In genomic region chr7:30089405-30089804, GRCm38 (mm10) we compare ENCODE assay signal across 8 mouse cellular contexts. TPM values are rescaled to one million over a fixed set of nuclear protein-coding genes. Genes with fewer than 3 reads are reported as not detected.
DNase-seq lines count a peak whose midpoint lies in the region; ATAC-seq and TF ChIP-seq lines count a peak whose summit lies in the region.

No protein-coding gene starts in this region.

- peaks cover 32% of the 10 kb centered on the region for H3K4me1 ChIP-seq in kidney, embryonic 15.5 days
- peaks cover 4% of the 10 kb centered on the region; the same call in 1 of the 2 replicates for H3K4me1 ChIP-seq in kidney, adult 2 months (ENCODE audit: control insufficient read depth, insufficient read depth, low read length)
- H3K4me1 ChIP-seq in embryonic facial prominence, embryonic 13.5 days: peaks cover 25% of the 10 kb centered on the region
- peaks cover 9% of the 10 kb centered on the region; the same call in 1 of the 2 replicates for H3K4me1 ChIP-seq in hindbrain, postnatal 0 days (ENCODE audit: insufficient read depth, low read length)
- peaks cover 9% of the 10 kb centered on the region; the same call in 1 of the 2 replicates for H3K4me1 ChIP-seq in midbrain, postnatal 0 days (ENCODE audit: insufficient read depth, low read length)

- no peak for ATAC-seq in kidney, embryonic 15.5 days (replicated peaks; ENCODE audit: low FRiP score)
- ATAC-seq in embryonic facial prominence, embryonic 13.5 days (ENCODE audit: insufficient number of reproducible peaks, insufficient read depth, low FRiP score, low TSS enrichment, low read depth): no peak
- ATAC-seq in hindbrain, postnatal 0 days: no peak
- no peak for ATAC-seq in midbrain, postnatal 0 days (ENCODE audit: low FRiP score)

- no peak for DNase-seq in kidney, adult 2 months
- DNase-seq in hindbrain, postnatal 0 days (ENCODE audit: low spot score): no peak
- DNase-seq in midbrain, postnatal 0 days (ENCODE audit: low spot score): no peak
- DNase-seq in yolk sac, embryonic 10.5 days (ENCODE audit: low spot score): no peak
- DNase-seq in adrenal gland, adult 2 months: no peak
- no peak for DNase-seq in spleen, adult 12 weeks (ENCODE audit: low spot score)

- TF ChIP-seq POLR2A in kidney, adult 2 months (IDR thresholded peaks at IDR 0.05; ENCODE audit: low read depth, low read length): no peak

- WGBS in kidney, embryonic 15.5 days: 13% methylated on average over 6 of the region's 6 CpGs
- WGBS in kidney, adult 2 months: 27% methylated on average over 6 of the region's 6 CpGs
- 11% methylated on average over 6 of the region's 6 CpGs for WGBS in embryonic facial prominence, embryonic 13.5 days
- WGBS in hindbrain, postnatal 0 days: 14% methylated on average over 6 of the region's 6 CpGs
- 15% methylated on average over 6 of the region's 6 CpGs for WGBS in midbrain, postnatal 0 days

- 0 out of 2 replicates have a peak, but pooled peaks cover 3% of the 10 kb centered on the region for H3K9me3 ChIP-seq in kidney, embryonic 15.5 days (replicated peaks)
- no peaks in the 10 kb centered on the region for H3K9me3 ChIP-seq in embryonic facial prominence, embryonic 13.5 days
- H3K9me3 ChIP-seq in hindbrain, postnatal 0 days (ENCODE audit: low read length): no peaks in the 10 kb centered on the region
- H3K9me3 ChIP-seq in midbrain, postnatal 0 days (ENCODE audit: low read length): no peaks in the 10 kb centered on the region

- H3K4me3 ChIP-seq in kidney, embryonic 15.5 days (replicated peaks): peak overlapping the region; percentile 61
- no peak overlapping the region for H3K4me3 ChIP-seq in kidney, adult 2 months (ENCODE audit: insufficient read depth, low read depth, low read length)
- peak overlapping the region; percentile 67 for H3K4me3 ChIP-seq in embryonic facial prominence, embryonic 13.5 days
- peak overlapping the region; percentile 66 for H3K4me3 ChIP-seq in hindbrain, postnatal 0 days (ENCODE audit: low read length)
- H3K4me3 ChIP-seq in midbrain, postnatal 0 days (ENCODE audit: low read depth, low read length): peak overlapping the region; percentile 60

- H3K36me3 ChIP-seq in kidney, embryonic 15.5 days: peaks cover 26% of the 10 kb centered on the region
- no peaks in the 10 kb centered on the region for H3K36me3 ChIP-seq in kidney, adult 2 months (ENCODE audit: control insufficient read depth, insufficient read depth, low read length)
- peaks cover 28% of the 10 kb centered on the region for H3K36me3 ChIP-seq in embryonic facial prominence, embryonic 13.5 days
- peaks cover 6% of the 10 kb centered on the region for H3K36me3 ChIP-seq in hindbrain, postnatal 0 days (ENCODE audit: insufficient read depth, low read length)
- H3K36me3 ChIP-seq in midbrain, postnatal 0 days (ENCODE audit: insufficient read depth, low read length): peaks cover 11% of the 10 kb centered on the region; the same call in 1 of the 2 replicates

- H3K27ac ChIP-seq in kidney, embryonic 15.5 days: peak overlapping the region; percentile 81; the same call in 1 of the 2 replicates
- no peak overlapping the region for H3K27ac ChIP-seq in kidney, adult 2 months (ENCODE audit: insufficient read depth, low read depth, low read length)
- no peak overlapping the region for H3K27ac ChIP-seq in embryonic facial prominence, embryonic 13.5 days
- peak overlapping the region; percentile 79; the same call in 1 of the 2 replicates for H3K27ac ChIP-seq in hindbrain, postnatal 0 days
- no peak overlapping the region for H3K27ac ChIP-seq in midbrain, postnatal 0 days (ENCODE audit: low read depth, low read length)

- peak overlapping the region; percentile 69 for H3K4me2 ChIP-seq in kidney, embryonic 15.5 days
- peak overlapping the region; percentile 86 for H3K4me2 ChIP-seq in embryonic facial prominence, embryonic 13.5 days
- H3K4me2 ChIP-seq in hindbrain, postnatal 0 days (ENCODE audit: low read depth, low read length): peak overlapping the region; percentile 81
- H3K4me2 ChIP-seq in midbrain, postnatal 0 days (ENCODE audit: low read depth, low read length, poor library complexity, severe bottlenecking): peak overlapping the region; percentile 80

- TF ChIP-seq CTCF in kidney, adult 2 months (conservative IDR thresholded peaks at IDR 0.05; ENCODE audit: insufficient read depth, insufficient read length, low read depth, low read length): no peak
- no peak for TF ChIP-seq CTCF in hindbrain, postnatal 0 days (IDR thresholded peaks at IDR 0.05; ENCODE audit: low read depth)
- TF ChIP-seq CTCF in midbrain, postnatal 0 days (IDR thresholded peaks at IDR 0.05): no peak

- H3K27me3 ChIP-seq in kidney, embryonic 15.5 days: no peaks in the 10 kb centered on the region
- no peaks in the 10 kb centered on the region for H3K27me3 ChIP-seq in kidney, adult 2 months (replicated peaks; ENCODE audit: control insufficient read depth, insufficient read depth, low read length)
- H3K27me3 ChIP-seq in embryonic facial prominence, embryonic 13.5 days: no peaks in the 10 kb centered on the region
- no peaks in the 10 kb centered on the region for H3K27me3 ChIP-seq in hindbrain, postnatal 0 days (ENCODE audit: insufficient read depth, low read length)
- H3K27me3 ChIP-seq in midbrain, postnatal 0 days (ENCODE audit: insufficient read depth, low read length): no peaks in the 10 kb centered on the region

- peak overlapping the region; percentile 60 for H3K9ac ChIP-seq in kidney, embryonic 15.5 days
- peak overlapping the region; percentile 82 for H3K9ac ChIP-seq in embryonic facial prominence, embryonic 13.5 days
- peak overlapping the region; percentile 61 for H3K9ac ChIP-seq in hindbrain, postnatal 0 days (replicated peaks; ENCODE audit: low read length)
- peak overlapping the region; percentile 57 for H3K9ac ChIP-seq in midbrain, postnatal 0 days (replicated peaks; ENCODE audit: low read length, poor library complexity, severe bottlenecking)

RNA-seq across cellular contexts. Expression of gene Gm26920, which starts 0.8 kb away (rescaled TPM):
- polyA plus RNA-seq in kidney, embryonic 15.5 days (2015; fragmentation: Nextera tagmentation; extraction: Ambion mirVana): 1.1 and 2.4 TPM in 2 replicates
- polyA plus RNA-seq in kidney, adult 2 months (2012; rRNA removed): 0.07 TPM in 1 of 2 replicates, not detected in the other
- 1.2 and 2.2 TPM in 2 replicates for polyA plus RNA-seq in embryonic facial prominence, embryonic 13.5 days (2015; fragmentation: Nextera tagmentation; extraction: Ambion mirVana)
- total RNA-seq in hindbrain, postnatal 0 days (2014; rRNA removed): not detected in 2 replicates
- 1.6 and 2.5 TPM in 2 replicates for polyA plus RNA-seq in hindbrain, postnatal 0 days (2015; fragmentation: Nextera tagmentation; extraction: Ambion mirVana)
- total RNA-seq in midbrain, postnatal 0 days (2014; rRNA removed): not detected in 2 replicates
- 0.63 and 1.3 TPM in 2 replicates for polyA plus RNA-seq in midbrain, postnatal 0 days (2015; fragmentation: Nextera tagmentation; extraction: Ambion mirVana)
- under 1 TPM in 1 of 2 experiments, not detected in 1; 0.73 TPM for total RNA-seq in adrenal gland, adult 2 months (2021)
- polyA plus RNA-seq in adrenal gland, adult 2 months (2012; rRNA removed): not detected in 2 replicates

RNA-seq across cellular contexts. Expression of gene Zfp566, which starts 0.9 kb away (rescaled TPM):
- 12.2 and 15.9 TPM in 2 replicates for polyA plus RNA-seq in kidney, embryonic 15.5 days (2015; fragmentation: Nextera tagmentation; extraction: Ambion mirVana)
- 1.4 and 2.1 TPM in 2 replicates for polyA plus RNA-seq in kidney, adult 2 months (2012; rRNA removed)
- polyA plus RNA-seq in embryonic facial prominence, embryonic 13.5 days (2015; fragmentation: Nextera tagmentation; extraction: Ambion mirVana): 14.5 and 18.7 TPM in 2 replicates
- total RNA-seq in hindbrain, postnatal 0 days (2014; rRNA removed): 2.3 and 2.8 TPM in 2 replicates
- 13.7 and 15.5 TPM in 2 replicates for polyA plus RNA-seq in hindbrain, postnatal 0 days (2015; fragmentation: Nextera tagmentation; extraction: Ambion mirVana)
- 0.93 and 3.8 TPM in 2 replicates for total RNA-seq in midbrain, postnatal 0 days (2014; rRNA removed)
- polyA plus RNA-seq in midbrain, postnatal 0 days (2015; fragmentation: Nextera tagmentation; extraction: Ambion mirVana): 16.2 and 18.0 TPM in 2 replicates
- 1 to 10 TPM; 2.2 to 2.6 TPM for total RNA-seq in adrenal gland, adult 2 months (2021)
- polyA plus RNA-seq in adrenal gland, adult 2 months (2012; rRNA removed): 1.5 and 1.6 TPM in 2 replicates

RNA-seq across cellular contexts. Expression of gene Zfp260, which starts 5.2 kb away (rescaled TPM):
- 109 and 114 TPM in 2 replicates for polyA plus RNA-seq in kidney, embryonic 15.5 days (2015; fragmentation: Nextera tagmentation; extraction: Ambion mirVana)
- 13.2 and 18.1 TPM in 2 replicates for polyA plus RNA-seq in kidney, adult 2 months (2012; rRNA removed)
- 149 and 151 TPM in 2 replicates for polyA plus RNA-seq in embryonic facial prominence, embryonic 13.5 days (2015; fragmentation: Nextera tagmentation; extraction: Ambion mirVana)
- total RNA-seq in hindbrain, postnatal 0 days (2014; rRNA removed): 26.8 and 27.4 TPM in 2 replicates
- 47.7 and 49.4 TPM in 2 replicates for polyA plus RNA-seq in hindbrain, postnatal 0 days (2015; fragmentation: Nextera tagmentation; extraction: Ambion mirVana)
- 39.4 and 47.4 TPM in 2 replicates for total RNA-seq in midbrain, postnatal 0 days (2014; rRNA removed)
- 43.6 and 44.4 TPM in 2 replicates for polyA plus RNA-seq in midbrain, postnatal 0 days (2015; fragmentation: Nextera tagmentation; extraction: Ambion mirVana)
- 10 to 100 TPM; 35.4 to 39.5 TPM for total RNA-seq in adrenal gland, adult 2 months (2021)
- polyA plus RNA-seq in adrenal gland, adult 2 months (2012; rRNA removed): 6.2 and 9.7 TPM in 2 replicates

RNA-seq across cellular contexts. Expression of gene Zfp82, which starts 16.7 kb away (rescaled TPM):
- 3.9 and 5.5 TPM in 2 replicates for polyA plus RNA-seq in kidney, embryonic 15.5 days (2015; fragmentation: Nextera tagmentation; extraction: Ambion mirVana)
- 0.29 and 0.42 TPM in 2 replicates for polyA plus RNA-seq in kidney, adult 2 months (2012; rRNA removed)
- 8.3 and 10.8 TPM in 2 replicates for polyA plus RNA-seq in embryonic facial prominence, embryonic 13.5 days (2015; fragmentation: Nextera tagmentation; extraction: Ambion mirVana)
- total RNA-seq in hindbrain, postnatal 0 days (2014; rRNA removed): 2.8 and 5.4 TPM in 2 replicates
- 4.0 and 4.2 TPM in 2 replicates for polyA plus RNA-seq in hindbrain, postnatal 0 days (2015; fragmentation: Nextera tagmentation; extraction: Ambion mirVana)
- total RNA-seq in midbrain, postnatal 0 days (2014; rRNA removed): 5.3 and 6.4 TPM in 2 replicates
- 5.4 and 6.4 TPM in 2 replicates for polyA plus RNA-seq in midbrain, postnatal 0 days (2015; fragmentation: Nextera tagmentation; extraction: Ambion mirVana)
- total RNA-seq in adrenal gland, adult 2 months (2021): 1 to 10 TPM; 1.6 to 2.5 TPM
- polyA plus RNA-seq in adrenal gland, adult 2 months (2012; rRNA removed): 0.06 and 0.11 TPM in 2 replicates

RNA-seq across cellular contexts. Expression of gene Zfp382, which starts 32.3 kb away (rescaled TPM):
- polyA plus RNA-seq in kidney, embryonic 15.5 days (2015; fragmentation: Nextera tagmentation; extraction: Ambion mirVana): 8.6 and 8.7 TPM in 2 replicates
- polyA plus RNA-seq in kidney, adult 2 months (2012; rRNA removed): 0.64 and 1.4 TPM in 2 replicates
- 11.3 and 19.2 TPM in 2 replicates for polyA plus RNA-seq in embryonic facial prominence, embryonic 13.5 days (2015; fragmentation: Nextera tagmentation; extraction: Ambion mirVana)
- 7.5 and 12.7 TPM in 2 replicates for total RNA-seq in hindbrain, postnatal 0 days (2014; rRNA removed)
- 11.9 and 13.2 TPM in 2 replicates for polyA plus RNA-seq in hindbrain, postnatal 0 days (2015; fragmentation: Nextera tagmentation; extraction: Ambion mirVana)
- 23.0 and 24.7 TPM in 2 replicates for total RNA-seq in midbrain, postnatal 0 days (2014; rRNA removed)
- polyA plus RNA-seq in midbrain, postnatal 0 days (2015; fragmentation: Nextera tagmentation; extraction: Ambion mirVana): 14.5 and 14.7 TPM in 2 replicates
- total RNA-seq in adrenal gland, adult 2 months (2021): 1 to 10 TPM; 2.5 to 4.2 TPM
- polyA plus RNA-seq in adrenal gland, adult 2 months (2012; rRNA removed): 0.07 and 0.44 TPM in 2 replicates

Comparison
In these comparisons a context has a peak if more than half of its experiments do, and no peak if none do; other contexts are left out.
1. H3K27ac ChIP-seq: peak in kidney, embryonic 15.5 days (single experiment) and hindbrain, postnatal 0 days (single experiment); none in kidney, adult 2 months (single experiment), embryonic facial prominence, embryonic 13.5 days (single experiment) and midbrain, postnatal 0 days (single experiment).
2. Peak in every context shown above with its lines, with median percentiles within 50 percentile points of each other: H3K4me2 ChIP-seq and H3K9ac ChIP-seq.